Mouse (Mus musculus) midbrain, embryonic 14.5 days (tissue): ENCODE measurements around the gene Il4ra. TPM values are rescaled to one million over a fixed set of nuclear protein-coding genes. Genes with fewer than 3 reads are reported as not detected.

Experiments used
- ATAC-seq: fragments of 200-750 bp; cut with Nextera tagmentation; 2 replicates; pipeline ENCODE4 v1.8.0; 2017; ENCODE audit warnings: moderate number of reproducible peaks, moderate library complexity; ENCODE audit not compliant: low FRiP score, low TSS enrichment
- DNase-seq: peaks from one replicate; pipeline ENCODE4 v3.0.0-alpha.2; 2015
- H3K27ac ChIP-seq: fragments of 300-500 bp; sonication (generic); replicated peaks from 2 replicates; pipeline ENCODE4 v1.5.1; 2014; ENCODE audit warnings: mild to moderate bottlenecking, low read depth, low read length, moderate library complexity
- H3K27me3 ChIP-seq: fragments of 300-500 bp; sonication (generic); 2 replicates; pipeline ENCODE4 v1.6.1; 2014; ENCODE audit warnings: low read length, control low read depth, mixed read lengths; ENCODE audit not compliant: control insufficient read depth, insufficient read depth
- H3K36me3 ChIP-seq: fragments of 300-500 bp; sonication (generic); 2 replicates; pipeline ENCODE4 v1.6.1; 2014; ENCODE audit warnings: low read length, control low read depth; ENCODE audit not compliant: control insufficient read depth, insufficient read depth
- H3K4me1 ChIP-seq: fragments of 300-500 bp; sonication (generic); 2 replicates; pipeline ENCODE4 v1.6.1; 2014; ENCODE audit warnings: mild to moderate bottlenecking, antibody characterized with exemption, low read length, control low read depth; ENCODE audit not compliant: control insufficient read depth, insufficient read depth
- H3K4me2 ChIP-seq: fragments of 300-500 bp; sonication (generic); 2 replicates; pipeline ENCODE4 v1.6.1; 2014; ENCODE audit warnings: mild to moderate bottlenecking, low read length, moderate library complexity
- H3K4me3 ChIP-seq: fragments of 300-500 bp; sonication (generic); replicated peaks from 2 replicates; pipeline ENCODE4 v1.5.1; 2014; ENCODE audit warnings: low read depth, low read length
- H3K9ac ChIP-seq: fragments of 300-500 bp; sonication (generic); replicated peaks from 2 replicates; pipeline ENCODE4 v1.6.1; 2014; ENCODE audit warnings: mild to moderate bottlenecking, low read length, moderate library complexity
- H3K9me3 ChIP-seq: fragments of 300-500 bp; sonication (generic); 2 replicates; pipeline ENCODE4 v1.6.1; 2016; ENCODE audit warnings: low read length, control low read depth, mixed read lengths; ENCODE audit not compliant: control insufficient read depth
- WGBS: fragments of 180-500 bp; shearing (Covaris S2); extraction: QIAGEN DNeasy Blood & Tissue Kit; methylation state at CpG from one replicate; pipeline ENCODE4 v1.1.7; 2014; 5-methylcytosine and 5-hydroxymethylcytosine counted together
- polyA plus RNA-seq: library from polyadenylated mRNA; unstranded; fragments of >200 nt; fragmentation: Nextera tagmentation; extraction: Ambion mirVana; gene quantifications from 2 replicates; pipeline ENCODE4 v1.2.1, GENCODE M21; 2014

The Il4ra gene
- polyA plus RNA-seq, 1 experiment from 2014 or later: 4.7 TPM

GRCm38 (mm10) chr7:125603185-125603631, 51.3 kb downstream of the Il4ra start, which contains the start of gene Il21r:
Il21r (plus strand) TSS chr7:125603429.
- no peaks in the 10 kb centered on the region for H3K27me3 ChIP-seq
- H3K27ac ChIP-seq: no peak within 1 kb of the TSS
- no peak within 1 kb of the TSS for H3K9ac ChIP-seq
- DNase-seq (no peak), ATAC-seq (no peak)
- 74% methylated on average over 11 of the region's 11 CpGs for WGBS
- H3K4me3 ChIP-seq: no peak within 1 kb of the TSS
- no peaks in the 10 kb centered on the region for H3K9me3 ChIP-seq
- H3K36me3 ChIP-seq: no peaks in the 10 kb centered on the region
- no peak within 1 kb of the TSS for H3K4me2 ChIP-seq
- H3K4me1 ChIP-seq: no peaks in the 10 kb centered on the region

GRCm38 (mm10) chr7:125604362-125605319, 52.7 kb downstream of the Il4ra start:
- no peaks in the 10 kb centered on the region for H3K4me1 ChIP-seq
- no peaks in the 10 kb centered on the region for H3K9me3 ChIP-seq
- H3K27ac ChIP-seq: no peak overlapping the region
- DNase-seq: no peak
- H3K27me3 ChIP-seq: no peaks in the 10 kb centered on the region
- no peak overlapping the region for H3K4me3 ChIP-seq
- H3K9ac ChIP-seq: no peak overlapping the region
- no peaks in the 10 kb centered on the region for H3K36me3 ChIP-seq
- WGBS: 86% methylated on average over 12 of the region's 12 CpGs
- ATAC-seq: no peak
- H3K4me2 ChIP-seq: no peak overlapping the region

- Histone ChIP-seq H3K4me2 (no peak overlapping the region), H3K27ac (no peak overlapping the region), H3K27me3 (no peaks in the 10 kb centered on the region), H3K9me3 (no peaks in the 10 kb centered on the region), H3K36me3 (no peaks in the 10 kb centered on the region), H3K9ac (no peak overlapping the region), H3K4me1 (no peaks in the 10 kb centered on the region), H3K4me3 (no peak overlapping the region)
- no peak for DNase-seq
- no peak for ATAC-seq
- WGBS: 79% methylated on average over 4 of the region's 4 CpGs
These were observed 53.8 kb downstream of the Il4ra start for GRCm38 (mm10) chr7:125605725-125606139.

- Histone ChIP-seq H3K27me3 (no peaks in the 10 kb centered on the region), H3K36me3 (no peaks in the 10 kb centered on the region), H3K4me2 (no peak overlapping the region), H3K4me1 (no peaks in the 10 kb centered on the region), H3K27ac (no peak overlapping the region), H3K4me3 (no peak overlapping the region), H3K9me3 (no peaks in the 10 kb centered on the region), H3K9ac (no peak overlapping the region)
- 67% methylated on average over 2 of the region's 2 CpGs for WGBS
- DNase-seq: no peak
- no peak for ATAC-seq
These were observed 54.6 kb downstream of the Il4ra start for GRCm38 (mm10) chr7:125606265-125607164.

GRCm38 (mm10) chr7:125607384-125608182, 55.7 kb downstream of the Il4ra start:
- Histone ChIP-seq H3K9me3 (no peaks in the 10 kb centered on the region), H3K27ac (no peak overlapping the region), H3K27me3 (no peaks in the 10 kb centered on the region), H3K4me2 (no peak overlapping the region), H3K4me1 (no peaks in the 10 kb centered on the region), H3K9ac (no peak overlapping the region), H3K36me3 (no peaks in the 10 kb centered on the region), H3K4me3 (no peak overlapping the region)
- ATAC-seq (no peak), DNase-seq (no peak)
- WGBS: 67% methylated on average over 6 of the region's 6 CpGs

GRCm38 (mm10) chr7:125608183-125608688, 56.3 kb downstream of the Il4ra start:
- 90% methylated on average over 4 of the region's 4 CpGs for WGBS
- Histone ChIP-seq H3K9ac (no peak overlapping the region), H3K9me3 (no peaks in the 10 kb centered on the region), H3K36me3 (no peaks in the 10 kb centered on the region), H3K27me3 (no peaks in the 10 kb centered on the region), H3K4me1 (no peaks in the 10 kb centered on the region), H3K27ac (no peak overlapping the region), H3K4me3 (no peak overlapping the region), H3K4me2 (no peak overlapping the region)
- no peak for DNase-seq
- no peak for ATAC-seq

GRCm38 (mm10) chr7:125613579-125613978, 61.7 kb downstream of the Il4ra start:
- Histone ChIP-seq H3K36me3 (no peaks in the 10 kb centered on the region), H3K4me2 (no peak overlapping the region), H3K9ac (no peak overlapping the region), H3K4me3 (no peak overlapping the region), H3K27me3 (no peaks in the 10 kb centered on the region), H3K4me1 (no peaks in the 10 kb centered on the region), H3K9me3 (no peaks in the 10 kb centered on the region), H3K27ac (no peak overlapping the region)
- no peak for ATAC-seq
- DNase-seq: no peak
- 87% methylated on average over 5 of the region's 5 CpGs for WGBS

- Histone ChIP-seq H3K36me3 (no peaks in the 10 kb centered on the region), H3K4me3 (no peak overlapping the region), H3K9ac (no peak overlapping the region), H3K4me1 (no peaks in the 10 kb centered on the region), H3K4me2 (no peak overlapping the region), H3K9me3 (no peaks in the 10 kb centered on the region), H3K27me3 (no peaks in the 10 kb centered on the region), H3K27ac (no peak overlapping the region)
- no peak for ATAC-seq
- DNase-seq: no peak
- WGBS: 93% methylated on average over 7 of the region's 7 CpGs
These were observed 63.5 kb downstream of the Il4ra start for GRCm38 (mm10) chr7:125615453-125615852.
